Mouse (Mus musculus): ENCODE data around the gene Prc1. TPM values are rescaled to one million over a fixed set of nuclear protein-coding genes. Genes with fewer than 3 reads are reported as not detected.

The Prc1 gene
- polyA plus RNA-seq, 1 experiment: 44.8 TPM

- H3K4me1 ChIP-seq (ENCODE audit: control insufficient read depth, insufficient read depth, low read length): no peaks in the 10 kb centered on the region
- TF ChIP-seq CTCF (IDR thresholded peaks at IDR 0.05; ENCODE audit: control insufficient read depth, insufficient read depth, insufficient replicate concordance, low read depth, low read length): no peak
- no peak for TF ChIP-seq POLR2A (IDR thresholded peaks at IDR 0.05; ENCODE audit: control insufficient read depth, low read depth, low read length)
- H3K36me3 ChIP-seq (ENCODE audit: control insufficient read depth, insufficient read depth, low read length): no peaks in the 10 kb centered on the region
- no peak overlapping the region for H3K4me3 ChIP-seq (ENCODE audit: control insufficient read depth, low read depth, low read length)
- H3K27ac ChIP-seq (ENCODE audit: control insufficient read depth, insufficient read depth, low read depth, low read length): no peak overlapping the region
- no peaks in the 10 kb centered on the region for H3K27me3 ChIP-seq (ENCODE audit: control insufficient read depth, insufficient read depth, low read length)
Measured at GRCm38 (mm10) chr7:80331433-80331832, 37.2 kb downstream of the Prc1 start.

- peaks cover 5% of the 10 kb centered on the region for H3K4me1 ChIP-seq (ENCODE audit: control insufficient read depth, insufficient read depth, low read length)
- no peak overlapping the region for H3K4me3 ChIP-seq (ENCODE audit: control insufficient read depth, low read depth, low read length)
- no peaks in the 10 kb centered on the region for H3K36me3 ChIP-seq (ENCODE audit: control insufficient read depth, insufficient read depth, low read length)
- H3K27ac ChIP-seq (ENCODE audit: control insufficient read depth, insufficient read depth, low read depth, low read length): no peak overlapping the region
- TF ChIP-seq CTCF (IDR thresholded peaks at IDR 0.05; ENCODE audit: control insufficient read depth, insufficient read depth, insufficient replicate concordance, low read depth, low read length) (no peak), POLR2A (IDR thresholded peaks at IDR 0.05; ENCODE audit: control insufficient read depth, low read depth, low read length) (no peak)
- no peaks in the 10 kb centered on the region for H3K27me3 ChIP-seq (ENCODE audit: control insufficient read depth, insufficient read depth, low read length)
Measured at GRCm38 (mm10) chr7:80334848-80335247, 40.6 kb downstream of the Prc1 start.

- no peak overlapping the region for H3K27ac ChIP-seq (ENCODE audit: control insufficient read depth, insufficient read depth, low read depth, low read length)
- peaks cover 12% of the 10 kb centered on the region for H3K4me1 ChIP-seq (ENCODE audit: control insufficient read depth, insufficient read depth, low read length)
- H3K27me3 ChIP-seq (ENCODE audit: control insufficient read depth, insufficient read depth, low read length): no peaks in the 10 kb centered on the region
- H3K36me3 ChIP-seq (ENCODE audit: control insufficient read depth, insufficient read depth, low read length): no peaks in the 10 kb centered on the region
- H3K4me3 ChIP-seq (ENCODE audit: control insufficient read depth, low read depth, low read length): no peak overlapping the region
- TF ChIP-seq POLR2A (IDR thresholded peaks at IDR 0.05; ENCODE audit: control insufficient read depth, low read depth, low read length) (no peak), CTCF (IDR thresholded peaks at IDR 0.05; ENCODE audit: control insufficient read depth, insufficient read depth, insufficient replicate concordance, low read depth, low read length) (no peak)
Measured at GRCm38 (mm10) chr7:80336932-80337331, 42.7 kb downstream of the Prc1 start.

- TF ChIP-seq CTCF (IDR thresholded peaks at IDR 0.05; ENCODE audit: control insufficient read depth, insufficient read depth, insufficient replicate concordance, low read depth, low read length) (no peak), POLR2A (IDR thresholded peaks at IDR 0.05; ENCODE audit: control insufficient read depth, low read depth, low read length) (no peak)
- Histone ChIP-seq H3K36me3 (ENCODE audit: control insufficient read depth, insufficient read depth, low read length) (no peaks in the 10 kb centered on the region), H3K4me3 (ENCODE audit: control insufficient read depth, low read depth, low read length) (peak overlapping the region; percentile 5), H3K27ac (ENCODE audit: control insufficient read depth, insufficient read depth, low read depth, low read length) (no peak overlapping the region), H3K27me3 (ENCODE audit: control insufficient read depth, insufficient read depth, low read length) (no peaks in the 10 kb centered on the region), H3K4me1 (ENCODE audit: control insufficient read depth, insufficient read depth, low read length) (peaks cover 23% of the 10 kb centered on the region)
Measured at GRCm38 (mm10) chr7:80339371-80339770, 45.1 kb downstream of the Prc1 start.

GRCm38 (mm10) chr7:80339793-80340628, 45.8 kb downstream of the Prc1 start:
- Histone ChIP-seq H3K27me3 (ENCODE audit: control insufficient read depth, insufficient read depth, low read length) (no peaks in the 10 kb centered on the region), H3K36me3 (ENCODE audit: control insufficient read depth, insufficient read depth, low read length) (no peaks in the 10 kb centered on the region), H3K4me3 (ENCODE audit: control insufficient read depth, low read depth, low read length) (peak overlapping the region; percentile 75), H3K27ac (ENCODE audit: control insufficient read depth, insufficient read depth, low read depth, low read length) (peak overlapping the region; percentile 71), H3K4me1 (ENCODE audit: control insufficient read depth, insufficient read depth, low read length) (peaks cover 23% of the 10 kb centered on the region)
- TF ChIP-seq POLR2A (IDR thresholded peaks at IDR 0.05; ENCODE audit: control insufficient read depth, low read depth, low read length) (peak; percentile 72; the same call in 1 of the 2 replicates), CTCF (IDR thresholded peaks at IDR 0.05; ENCODE audit: control insufficient read depth, insufficient read depth, insufficient replicate concordance, low read depth, low read length) (peak; percentile 53; the same call in 1 of the 2 replicates)

GRCm38 (mm10) chr7:80340793-80341192, 46.5 kb downstream of the Prc1 start, which contains the start of gene Unc45a:
Gene Unc45a (minus strand): TSS chr7:80341005.
- H3K4me1 ChIP-seq (ENCODE audit: control insufficient read depth, insufficient read depth, low read length): peaks cover 23% of the 10 kb centered on the region
- H3K4me3 ChIP-seq (ENCODE audit: control insufficient read depth, low read depth, low read length): peak within 1 kb of the TSS; percentile 75
- peak; percentile 53; the same call in 1 of the 2 replicates for TF ChIP-seq CTCF (IDR thresholded peaks at IDR 0.05; ENCODE audit: control insufficient read depth, insufficient read depth, insufficient replicate concordance, low read depth, low read length)
- no peak for TF ChIP-seq POLR2A (IDR thresholded peaks at IDR 0.05; ENCODE audit: control insufficient read depth, low read depth, low read length)
- no peaks in the 10 kb centered on the region for H3K36me3 ChIP-seq (ENCODE audit: control insufficient read depth, insufficient read depth, low read length)
- no peaks in the 10 kb centered on the region for H3K27me3 ChIP-seq (ENCODE audit: control insufficient read depth, insufficient read depth, low read length)
- H3K27ac ChIP-seq (ENCODE audit: control insufficient read depth, insufficient read depth, low read depth, low read length): peak within 1 kb of the TSS; percentile 71

- H3K36me3 ChIP-seq (ENCODE audit: control insufficient read depth, insufficient read depth, low read length): no peaks in the 10 kb centered on the region
- no peaks in the 10 kb centered on the region for H3K27me3 ChIP-seq (ENCODE audit: control insufficient read depth, insufficient read depth, low read length)
- H3K4me3 ChIP-seq (ENCODE audit: control insufficient read depth, low read depth, low read length): no peak overlapping the region
- H3K4me1 ChIP-seq (ENCODE audit: control insufficient read depth, insufficient read depth, low read length): peaks cover 23% of the 10 kb centered on the region
- H3K27ac ChIP-seq (ENCODE audit: control insufficient read depth, insufficient read depth, low read depth, low read length): no peak overlapping the region
- no peak for TF ChIP-seq POLR2A (IDR thresholded peaks at IDR 0.05; ENCODE audit: control insufficient read depth, low read depth, low read length)
- TF ChIP-seq CTCF (IDR thresholded peaks at IDR 0.05; ENCODE audit: control insufficient read depth, insufficient read depth, insufficient replicate concordance, low read depth, low read length): no peak
Measured at GRCm38 (mm10) chr7:80341793-80342192, 47.5 kb downstream of the Prc1 start.

All from testis, adult 2 months (tissue).